Mouse (Mus musculus): ENCODE data around the gene Slc16a10. TPM values are rescaled to one million over a fixed set of nuclear protein-coding genes. Genes with fewer than 3 reads are reported as not detected.
A peak's percentile ranks its signal among the peaks of the same experiment; 100 is the strongest.

Gene Slc16a10
- polyA plus RNA-seq, 1 experiment from 2014 or later: 5.3 TPM

DNA sequence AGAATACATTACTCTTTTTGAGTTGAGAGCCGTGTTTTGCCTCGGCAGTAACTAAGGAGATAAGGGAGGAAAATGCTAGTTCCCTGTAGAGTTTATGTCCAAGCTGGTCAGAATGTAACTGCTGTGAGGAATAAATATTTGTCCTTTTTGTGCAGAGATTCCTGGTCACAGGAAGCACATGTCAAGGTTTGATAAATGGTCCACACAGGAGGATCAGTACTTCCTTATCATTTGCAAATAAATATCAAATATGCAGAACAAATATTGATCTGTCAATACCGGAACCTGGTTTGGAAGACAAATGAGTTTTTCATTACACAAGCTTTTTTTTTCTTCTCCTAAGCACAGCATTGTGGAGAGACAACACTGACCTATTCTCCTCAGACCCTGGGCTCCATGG lies 90.1 kb downstream of the Slc16a10 start:
- Histone ChIP-seq H3K27ac (ENCODE audit: low read depth) (no peak overlapping the region), H3K4me1 (ENCODE audit: insufficient read depth) (no peaks in the 10 kb centered on the region), H3K9ac (no peak overlapping the region), H3K9me3 (ENCODE audit: low read depth, low read length) (no peaks in the 10 kb centered on the region), H3K36me3 (ENCODE audit: insufficient read depth) (no peaks in the 10 kb centered on the region), H3K27me3 (ENCODE audit: insufficient read depth, low read length) (no peaks in the 10 kb centered on the region), H3K4me2 (no peak overlapping the region), H3K4me3 (ENCODE audit: low read depth, low read length) (no peak overlapping the region)
- ATAC-seq (ENCODE audit: insufficient read depth) (no peak), DNase-seq (no peak)
- 15% methylated on average over 3 of the region's 3 CpGs for WGBS
- no peak for TF ChIP-seq CTCF (IDR thresholded peaks at IDR 0.05; ENCODE audit: low read depth)

DNA sequence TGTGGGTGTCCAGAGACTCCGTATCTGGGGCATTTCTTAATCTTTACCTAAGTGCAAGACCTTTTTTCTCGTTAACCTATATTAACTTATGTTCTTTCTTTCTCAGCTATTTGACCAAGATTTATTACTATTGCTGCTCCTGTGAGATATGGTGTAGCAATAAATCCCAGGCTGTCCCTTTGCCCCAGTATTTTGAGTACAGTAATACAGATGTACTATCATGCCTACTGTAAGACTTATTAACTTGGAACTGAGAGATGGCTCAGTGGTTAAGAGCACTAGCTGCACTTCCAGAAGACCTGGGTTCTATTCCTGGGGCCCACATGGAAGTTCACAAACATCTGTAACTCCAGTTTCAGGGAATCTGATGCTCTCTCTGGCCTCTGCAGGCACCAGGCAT lies 91.3 kb downstream of the Slc16a10 start:
- H3K27ac ChIP-seq (ENCODE audit: low read depth): no peak overlapping the region
- no peaks in the 10 kb centered on the region for H3K27me3 ChIP-seq (ENCODE audit: insufficient read depth, low read length)
- DNase-seq: no peak
- 80% methylated on average over 2 of the region's 2 CpGs for WGBS
- ATAC-seq (ENCODE audit: insufficient read depth): no peak
- no peak overlapping the region for H3K4me2 ChIP-seq
- no peak overlapping the region for H3K9ac ChIP-seq
- no peak for TF ChIP-seq CTCF (IDR thresholded peaks at IDR 0.05; ENCODE audit: low read depth)
- H3K36me3 ChIP-seq (ENCODE audit: insufficient read depth): no peaks in the 10 kb centered on the region
- H3K4me1 ChIP-seq (ENCODE audit: insufficient read depth): no peaks in the 10 kb centered on the region
- H3K4me3 ChIP-seq (ENCODE audit: low read depth, low read length): no peak overlapping the region
- no peaks in the 10 kb centered on the region for H3K9me3 ChIP-seq (ENCODE audit: low read depth, low read length)

DNA sequence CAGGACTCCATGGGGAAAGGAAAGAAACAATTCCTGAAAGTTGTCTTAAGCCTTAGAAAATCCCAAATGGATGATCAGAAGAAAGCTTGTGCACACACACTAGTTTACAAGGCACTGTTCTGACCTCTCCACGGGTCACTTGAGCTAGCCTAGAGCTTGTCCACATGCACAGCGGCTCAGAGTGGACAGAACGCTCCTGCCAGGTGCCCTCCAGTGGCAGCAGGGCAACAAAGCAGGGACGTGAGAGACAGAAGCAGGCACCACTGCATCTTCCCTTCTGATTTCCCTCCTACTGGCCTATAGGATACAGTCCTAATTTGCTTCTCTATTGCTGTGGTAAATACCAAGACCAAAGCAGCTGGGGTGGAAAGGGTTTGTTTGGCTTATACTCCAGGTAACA lies 100.7 kb downstream of the Slc16a10 start:
- Histone ChIP-seq H3K9ac (no peak overlapping the region), H3K9me3 (ENCODE audit: low read depth, low read length) (no peaks in the 10 kb centered on the region), H3K27ac (ENCODE audit: low read depth) (no peak overlapping the region), H3K27me3 (ENCODE audit: insufficient read depth, low read length) (no peaks in the 10 kb centered on the region), H3K4me2 (no peak overlapping the region), H3K36me3 (ENCODE audit: insufficient read depth) (no peaks in the 10 kb centered on the region), H3K4me1 (ENCODE audit: insufficient read depth) (no peaks in the 10 kb centered on the region), H3K4me3 (ENCODE audit: low read depth, low read length) (no peak overlapping the region)
- 18% methylated on average over 4 of the region's 4 CpGs for WGBS
- ATAC-seq (ENCODE audit: insufficient read depth) (no peak), DNase-seq (no peak)
- peak; percentile 48 for TF ChIP-seq CTCF (IDR thresholded peaks at IDR 0.05; ENCODE audit: low read depth)

DNA sequence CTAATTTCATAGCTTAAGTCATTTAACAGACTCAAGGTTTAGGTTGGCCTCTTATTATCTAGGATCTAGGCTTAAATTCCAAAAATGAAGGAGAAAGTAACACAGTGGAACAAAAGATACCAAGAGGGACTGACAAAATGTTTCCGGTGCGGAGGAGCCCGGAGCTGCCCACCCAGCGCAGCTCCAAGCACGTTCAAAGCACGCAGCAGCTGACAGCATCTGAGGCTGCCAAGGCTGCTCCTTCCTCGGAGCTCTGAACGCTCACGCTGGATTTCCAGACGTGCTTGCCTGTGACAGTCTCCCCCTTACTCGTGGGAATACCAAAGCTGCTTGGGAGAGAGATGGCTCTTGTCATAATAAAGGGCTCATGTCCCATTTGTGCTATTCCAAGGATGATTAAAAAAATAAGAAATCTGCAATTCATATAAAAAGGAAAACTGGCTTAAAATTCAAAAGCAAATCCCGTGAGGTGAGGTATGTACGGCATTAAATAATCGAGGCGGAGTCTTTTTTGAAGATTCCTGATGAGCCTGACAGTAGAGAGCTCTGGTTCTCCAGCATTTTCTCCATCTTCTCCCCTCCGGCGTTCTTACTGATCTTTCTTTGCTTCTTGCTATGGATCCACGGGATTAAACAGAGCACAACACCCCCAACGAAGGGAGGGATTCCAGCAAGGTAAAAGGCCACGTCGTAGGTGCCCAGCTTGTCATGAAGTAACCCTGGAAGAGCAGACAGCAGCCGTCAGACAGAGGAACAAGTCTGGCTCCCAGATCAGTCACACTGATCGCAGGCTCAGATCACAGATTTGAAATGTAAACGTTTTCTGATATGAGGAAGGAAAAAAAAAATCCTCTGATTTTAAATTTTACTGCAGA lies 105.1 kb downstream of the Slc16a10 start:
- Histone ChIP-seq H3K27me3 (ENCODE audit: insufficient read depth, low read length) (no peaks in the 10 kb centered on the region), H3K4me1 (ENCODE audit: insufficient read depth) (no peaks in the 10 kb centered on the region), H3K9me3 (ENCODE audit: low read depth, low read length) (no peaks in the 10 kb centered on the region), H3K36me3 (ENCODE audit: insufficient read depth) (no peaks in the 10 kb centered on the region), H3K4me2 (peak overlapping the region; percentile 2; the same call in 1 of the 2 replicates), H3K27ac (ENCODE audit: low read depth) (no peak overlapping the region), H3K9ac (no peak overlapping the region), H3K4me3 (ENCODE audit: low read depth, low read length) (no peak overlapping the region)
- WGBS: 53% methylated on average over 24 of the region's 24 CpGs
- ATAC-seq (ENCODE audit: insufficient read depth) (no peak), DNase-seq (peak; percentile 55)
- no peak for TF ChIP-seq CTCF (IDR thresholded peaks at IDR 0.05; ENCODE audit: low read depth)

DNA sequence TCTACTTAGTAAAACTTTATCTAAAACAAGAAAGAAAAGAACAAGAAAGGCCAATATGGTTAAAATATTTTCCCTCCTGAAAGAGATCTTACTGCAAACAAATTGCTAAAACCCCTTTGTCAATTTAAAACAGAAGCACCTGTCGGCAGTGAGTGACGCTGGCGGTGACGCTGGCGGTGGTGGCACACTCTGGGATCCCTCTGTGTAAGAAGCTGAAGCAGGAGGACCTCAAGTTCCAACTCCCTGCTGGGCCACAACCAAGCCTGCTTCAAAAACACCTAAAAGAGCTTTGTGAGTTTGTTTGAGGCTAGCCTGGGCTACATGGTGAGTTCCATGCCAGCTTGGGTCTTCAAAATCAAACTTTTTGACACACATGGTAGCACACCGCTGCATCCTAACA lies 107.1 kb downstream of the Slc16a10 start:
- TF ChIP-seq CTCF (IDR thresholded peaks at IDR 0.05; ENCODE audit: low read depth): no peak
- DNase-seq (no peak), ATAC-seq (ENCODE audit: insufficient read depth) (no peak)
- H3K9me3 ChIP-seq (ENCODE audit: low read depth, low read length): no peaks in the 10 kb centered on the region
- no peaks in the 10 kb centered on the region for H3K4me1 ChIP-seq (ENCODE audit: insufficient read depth)
- no peaks in the 10 kb centered on the region for H3K36me3 ChIP-seq (ENCODE audit: insufficient read depth)
- no peak overlapping the region for H3K9ac ChIP-seq
- no peaks in the 10 kb centered on the region for H3K27me3 ChIP-seq (ENCODE audit: insufficient read depth, low read length)
- H3K27ac ChIP-seq (ENCODE audit: low read depth): no peak overlapping the region
- no peak overlapping the region for H3K4me3 ChIP-seq (ENCODE audit: low read depth, low read length)
- WGBS: 95% methylated on average over 6 of the region's 6 CpGs
- no peak overlapping the region for H3K4me2 ChIP-seq

DNA sequence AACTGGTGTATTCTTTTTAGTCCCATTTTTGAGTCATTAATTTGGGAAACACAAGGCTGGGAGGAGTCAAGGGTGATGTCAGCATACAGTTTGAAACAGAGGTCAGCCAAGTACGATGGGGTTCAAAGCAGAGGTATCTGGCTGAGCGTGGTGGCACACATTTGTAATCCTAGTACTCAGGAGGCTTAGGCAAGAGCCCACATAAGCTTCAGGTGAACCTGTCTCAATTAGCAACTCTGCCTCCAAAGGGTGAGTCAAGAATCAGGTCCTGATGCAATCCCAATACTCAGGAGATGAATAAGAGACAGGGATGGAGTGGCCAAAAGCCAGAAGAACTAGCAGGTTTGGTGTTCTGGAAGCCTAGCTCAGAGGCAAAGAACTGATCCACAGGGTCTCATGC lies 109.2 kb downstream of the Slc16a10 start:
- no peak for DNase-seq
- Histone ChIP-seq H3K9ac (no peak overlapping the region), H3K36me3 (ENCODE audit: insufficient read depth) (no peaks in the 10 kb centered on the region), H3K4me1 (ENCODE audit: insufficient read depth) (no peaks in the 10 kb centered on the region), H3K27ac (ENCODE audit: low read depth) (no peak overlapping the region), H3K27me3 (ENCODE audit: insufficient read depth, low read length) (no peaks in the 10 kb centered on the region), H3K9me3 (ENCODE audit: low read depth, low read length) (no peaks in the 10 kb centered on the region), H3K4me3 (ENCODE audit: low read depth, low read length) (no peak overlapping the region), H3K4me2 (no peak overlapping the region)
- WGBS: 61% methylated on average over 2 of the region's 2 CpGs
- TF ChIP-seq CTCF (IDR thresholded peaks at IDR 0.05; ENCODE audit: low read depth): no peak
- no peak for ATAC-seq (ENCODE audit: insufficient read depth)

DNA sequence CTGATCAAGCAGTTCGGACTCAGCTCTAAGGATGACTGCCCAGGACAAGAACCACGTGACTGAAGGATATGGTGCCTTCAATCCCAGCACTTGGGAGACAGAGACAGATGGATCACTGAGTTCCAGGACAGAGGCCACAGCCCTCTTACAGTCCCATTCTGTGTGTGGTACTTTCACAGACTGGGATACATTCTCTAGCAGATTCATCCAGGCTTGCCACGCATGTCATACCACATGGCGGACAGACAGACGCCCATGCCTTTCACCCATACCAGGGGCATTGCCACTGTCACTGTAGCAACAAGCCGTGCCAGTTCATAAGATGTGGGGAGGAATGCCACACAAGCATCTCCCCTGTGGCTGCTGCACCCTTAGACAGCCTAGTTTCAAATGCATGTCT lies 111.3 kb downstream of the Slc16a10 start:
- no peak for ATAC-seq (ENCODE audit: insufficient read depth)
- DNase-seq: no peak
- no peak overlapping the region for H3K9ac ChIP-seq
- no peak overlapping the region for H3K27ac ChIP-seq (ENCODE audit: low read depth)
- no peaks in the 10 kb centered on the region for H3K9me3 ChIP-seq (ENCODE audit: low read depth, low read length)
- H3K36me3 ChIP-seq (ENCODE audit: insufficient read depth): no peaks in the 10 kb centered on the region
- H3K4me2 ChIP-seq: no peak overlapping the region
- TF ChIP-seq CTCF (IDR thresholded peaks at IDR 0.05; ENCODE audit: low read depth): no peak
- H3K4me1 ChIP-seq (ENCODE audit: insufficient read depth): no peaks in the 10 kb centered on the region
- H3K4me3 ChIP-seq (ENCODE audit: low read depth, low read length): no peak overlapping the region
- WGBS: 91% methylated on average over 6 of the region's 6 CpGs
- no peaks in the 10 kb centered on the region for H3K27me3 ChIP-seq (ENCODE audit: insufficient read depth, low read length)
